9 mouse cellular contexts compared by ENCODE assay signal in the genomic region with DNA sequence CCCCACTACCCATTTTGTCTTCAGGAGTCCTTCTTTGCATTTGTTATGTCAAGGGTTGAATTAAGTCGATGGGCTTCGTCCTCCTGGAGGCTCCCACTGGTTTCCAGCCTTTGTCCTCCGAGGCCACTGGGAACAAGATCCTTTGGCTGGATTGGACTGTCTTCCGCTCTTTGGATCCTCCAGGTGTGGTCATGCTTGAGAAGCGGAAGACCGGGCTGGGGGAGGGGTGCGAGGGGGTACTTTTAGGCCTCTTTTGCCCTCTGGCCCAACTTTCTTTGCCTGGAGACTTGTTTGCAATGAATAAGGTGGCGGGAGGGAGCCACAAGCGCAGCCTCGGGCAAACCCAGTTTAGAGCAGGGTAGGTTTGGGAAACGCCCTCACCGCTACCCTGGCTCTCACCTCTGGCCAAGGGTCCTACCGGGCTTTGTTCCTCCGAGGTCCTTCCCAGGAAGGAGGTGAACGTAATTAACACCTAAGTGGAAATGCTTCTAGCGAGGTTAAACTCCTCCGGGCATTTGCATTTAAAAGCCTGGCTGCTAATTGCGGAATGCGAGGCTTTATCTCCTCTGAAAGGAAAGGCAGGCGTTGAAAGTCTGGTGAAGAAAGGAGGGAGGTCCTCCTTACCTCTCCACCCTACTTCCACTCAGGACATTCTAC.
DNase-seq lines count a peak whose midpoint lies in the region; ATAC-seq and TF ChIP-seq lines count a peak whose summit lies in the region.
"Had no signal": no experiment of that assay in that cellular context is flagged by ENCODE, and none has a peak within 500 bp of the region (broad histone marks: within the 10 kb centered on the region; RNA-seq: fewer than 3 reads in every experiment).

No protein-coding gene starts in this region.

- H3K4me2 ChIP-seq in heart, embryonic 16.5 days (ENCODE audit: low read depth, low read length), result peak overlapping the region; percentile 43; the same call in 1 of the 2 replicates
- peak overlapping the region; percentile 24 for H3K4me2 ChIP-seq in forebrain, postnatal 0 days (ENCODE audit: low read depth)
- H3K4me2 ChIP-seq in kidney, postnatal 0 days (ENCODE audit: low read length), result peak overlapping the region; percentile 23
- peak overlapping the region; percentile 48 for H3K4me2 ChIP-seq in neural tube, embryonic 12.5 days (replicated peaks)

- H3K9ac ChIP-seq in heart, embryonic 16.5 days (ENCODE audit: low read length), result no peak overlapping the region; the same call in 1 of the 2 replicates
- no peak overlapping the region for H3K9ac ChIP-seq in heart, adult 2 months (ENCODE audit: low read depth, low read length)
- no peak overlapping the region for H3K9ac ChIP-seq in forebrain, postnatal 0 days
- H3K9ac ChIP-seq in kidney, postnatal 0 days (ENCODE audit: low read depth, low read length), result no peak overlapping the region
- H3K9ac ChIP-seq in neural tube, embryonic 12.5 days, result no peak overlapping the region

- TF ChIP-seq POLR2A in heart, adult 2 months (IDR thresholded peaks at IDR 0.05; ENCODE audit: insufficient read depth, low read depth, low read length), result no peak

- no peak for TF ChIP-seq CTCF in heart, adult 2 months (IDR thresholded peaks at IDR 0.05)
- TF ChIP-seq CTCF in forebrain, postnatal 0 days (IDR thresholded peaks at IDR 0.05; ENCODE audit: low read depth), result no peak
- TF ChIP-seq CTCF in kidney, postnatal 0 days (IDR thresholded peaks at IDR 0.05; ENCODE audit: low read depth), result no peak

- no peaks in the 10 kb centered on the region for H3K79me2 ChIP-seq in heart, adult 2 months (replicated peaks; ENCODE audit: control insufficient read depth, insufficient read depth, low read length)

- intact Hi-C loops in heart, adult 2 months (cut with DNase I), result no loop called here

- H3K36me3 ChIP-seq in heart, embryonic 16.5 days (ENCODE audit: control insufficient read depth, insufficient read depth), result no peaks in the 10 kb centered on the region
- no peaks in the 10 kb centered on the region for H3K36me3 ChIP-seq in heart, adult 2 months (ENCODE audit: control insufficient read depth, insufficient read depth, low read length)
- H3K36me3 ChIP-seq in forebrain, postnatal 0 days (ENCODE audit: insufficient read depth), result no peaks in the 10 kb centered on the region
- no peaks in the 10 kb centered on the region for H3K36me3 ChIP-seq in kidney, postnatal 0 days (ENCODE audit: insufficient read depth, low read length)
- H3K36me3 ChIP-seq in neural tube, embryonic 12.5 days, result no peaks in the 10 kb centered on the region

- H3K4me3 ChIP-seq in heart, embryonic 16.5 days (ENCODE audit: low read length), result peak overlapping the region; percentile 18
- no peak overlapping the region for H3K4me3 ChIP-seq in heart, adult 2 months
- H3K4me3 ChIP-seq in forebrain, postnatal 0 days (ENCODE audit: low read depth, low read length), result 0 out of 2 replicates have a peak overlapping the region, but pooled peaks have one; percentile 4
- H3K4me3 ChIP-seq in kidney, postnatal 0 days (replicated peaks; ENCODE audit: low read depth, low read length), result no peak overlapping the region
- H3K4me3 ChIP-seq in neural tube, embryonic 12.5 days, result no peak overlapping the region

- ATAC-seq in heart, embryonic 16.5 days (replicated peaks; ENCODE audit: extremely low read depth, insufficient read depth, low FRiP score), result no peak
- ATAC-seq in forebrain, postnatal 0 days, result no peak
- no peak for ATAC-seq in kidney, postnatal 0 days (replicated peaks; ENCODE audit: low FRiP score, low read depth)
- ATAC-seq in neural tube, embryonic 12.5 days (ENCODE audit: low FRiP score, low read depth), result no peak

- no peak overlapping the region for H3K27ac ChIP-seq in heart, embryonic 16.5 days (ENCODE audit: low read length)
- no peak overlapping the region for H3K27ac ChIP-seq in heart, adult 2 months
- no peak overlapping the region for H3K27ac ChIP-seq in forebrain, postnatal 0 days (ENCODE audit: low read depth, low read length)
- no peak overlapping the region for H3K27ac ChIP-seq in kidney, postnatal 0 days
- H3K27ac ChIP-seq in neural tube, embryonic 12.5 days, result no peak overlapping the region

- 9% methylated on average over 20 of the region's 20 CpGs for WGBS in heart, embryonic 16.5 days
- 10% methylated on average over 20 of the region's 20 CpGs for WGBS in heart, adult 2 months
- WGBS in forebrain, postnatal 0 days, result 6% methylated on average over 20 of the region's 20 CpGs
- WGBS in kidney, postnatal 0 days, result 10% methylated on average over 20 of the region's 20 CpGs
- 3% methylated on average over 20 of the region's 20 CpGs for WGBS in neural tube, embryonic 12.5 days

- no peaks in the 10 kb centered on the region for H3K4me1 ChIP-seq in heart, embryonic 16.5 days (ENCODE audit: control insufficient read depth, insufficient read depth, low read length)
- H3K4me1 ChIP-seq in heart, adult 2 months (ENCODE audit: control insufficient read depth, insufficient read depth, low read length), result no peaks in the 10 kb centered on the region
- H3K4me1 ChIP-seq in forebrain, postnatal 0 days (ENCODE audit: insufficient read depth), result no peaks in the 10 kb centered on the region
- H3K4me1 ChIP-seq in kidney, postnatal 0 days (replicated peaks; ENCODE audit: insufficient read depth, low read length), result no peaks in the 10 kb centered on the region; the same call in 1 of the 2 replicates
- peaks cover 9% of the 10 kb centered on the region for H3K4me1 ChIP-seq in neural tube, embryonic 12.5 days

- H3K27me3 ChIP-seq in heart, embryonic 16.5 days (ENCODE audit: control insufficient read depth, insufficient read depth, low read length), result peaks cover 31% of the 10 kb centered on the region
- H3K27me3 ChIP-seq in heart, adult 2 months (ENCODE audit: control insufficient read depth, insufficient read depth, low read length), result 0 out of 2 replicates have a peak, but pooled peaks cover 2% of the 10 kb centered on the region
- H3K27me3 ChIP-seq in forebrain, postnatal 0 days (ENCODE audit: insufficient read depth, low read length), result peaks cover 52% of the 10 kb centered on the region
- no peaks in the 10 kb centered on the region for H3K27me3 ChIP-seq in kidney, postnatal 0 days (ENCODE audit: insufficient read depth, low read length)
- H3K27me3 ChIP-seq in neural tube, embryonic 12.5 days (replicated peaks), result peaks cover 39% of the 10 kb centered on the region

- H3K9me3 ChIP-seq in heart, embryonic 16.5 days (replicated peaks; ENCODE audit: control insufficient read depth, low read length), result no peaks in the 10 kb centered on the region
- H3K9me3 ChIP-seq in forebrain, postnatal 0 days (ENCODE audit: low read length), result no peaks in the 10 kb centered on the region
- no peaks in the 10 kb centered on the region for H3K9me3 ChIP-seq in kidney, postnatal 0 days (replicated peaks; ENCODE audit: low read length)
- no peaks in the 10 kb centered on the region for H3K9me3 ChIP-seq in neural tube, embryonic 12.5 days

- DNase-seq in heart, adult 2 months, result no peak
- no peak for DNase-seq in forebrain, postnatal 0 days
- no peak for DNase-seq in kidney, postnatal 0 days (ENCODE audit: low spot score)
- no peak for DNase-seq in spleen, postnatal 4 days (ENCODE audit: low spot score in 2 of 2)
- no peak for DNase-seq in right cerebral cortex, postnatal 25 days
- no peak for DNase-seq in lung, postnatal 4 days
- DNase-seq: thymus, adult 18-20 months had no signal

- no peak for TF ChIP-seq EP300 in heart, adult 2 months (IDR thresholded peaks at IDR 0.05; ENCODE audit: insufficient read depth, low read depth, low read length)

Comparison
In these comparisons a context has a peak if more than half of its experiments do, and no peak if none do; other contexts are left out.
1. H3K4me3 ChIP-seq: peak in heart, embryonic 16.5 days (single experiment) and forebrain, postnatal 0 days (single experiment); none in heart, adult 2 months (single experiment), kidney, postnatal 0 days (single experiment) and neural tube, embryonic 12.5 days (single experiment).
2. Peak in every context shown above with its lines, with median percentiles within 50 percentile points of each other: H3K4me2 ChIP-seq.